Mouse (Mus musculus): ENCODE data around the gene Fbxo34. TPM values are rescaled to one million over a fixed set of nuclear protein-coding genes. Genes with fewer than 3 reads are reported as not detected.
"Not testable (repeated sequence)": the region's sequence is repeated elsewhere in the genome, so short reads cannot be mapped to it uniquely, and the experiment has no call there.

Fbxo34 gene
- total RNA-seq, 2 experiments from 2014 or later = 66.0 to 75.6 TPM

GRCm38 (mm10) chr14:47515636-47516035 is 65.4 kb downstream of the Fbxo34 start:
- no peak for DNase-seq (ENCODE audit: low spot score in 2 of 2)

GRCm38 (mm10) chr14:47516755-47517154 is 66.5 kb downstream of the Fbxo34 start:
- DNase-seq (ENCODE audit: low spot score in 2 of 2) = no peak

- no peak for DNase-seq (ENCODE audit: low spot score in 2 of 2)
Measured at GRCm38 (mm10) chr14:47518619-47519018, 68.4 kb downstream of the Fbxo34 start.

- no peak for DNase-seq (ENCODE audit: low spot score in 2 of 2)
Measured at GRCm38 (mm10) chr14:47520751-47521449, 70.7 kb downstream of the Fbxo34 start.

GRCm38 (mm10) chr14:47521609-47522008 is 71.4 kb downstream of the Fbxo34 start:
- DNase-seq (ENCODE audit: low spot score in 2 of 2) = no peak

- no peak for DNase-seq (ENCODE audit: low spot score in 2 of 2)
Measured at GRCm38 (mm10) chr14:47522301-47522700, 72.1 kb downstream of the Fbxo34 start.

- DNase-seq (ENCODE audit: low spot score in 2 of 2) = no peak
Measured at GRCm38 (mm10) chr14:47525374-47525773, 75.2 kb downstream of the Fbxo34 start.

- no peak for DNase-seq (ENCODE audit: low spot score in 2 of 2)
Measured at GRCm38 (mm10) chr14:47525861-47526260, 75.6 kb downstream of the Fbxo34 start.

- DNase-seq (ENCODE audit: low spot score in 2 of 2) = no peak
Measured at GRCm38 (mm10) chr14:47527833-47528232, 77.6 kb downstream of the Fbxo34 start.

GRCm38 (mm10) chr14:47528293-47528692 is 78.1 kb downstream of the Fbxo34 start:
- DNase-seq (ENCODE audit: low spot score in 2 of 2) = no peak

GRCm38 (mm10) chr14:47529019-47529418 is 78.8 kb downstream of the Fbxo34 start:
- DNase-seq (ENCODE audit: low spot score in 2 of 2) = peak; percentile 57 to 65

- DNase-seq (ENCODE audit: low spot score in 2 of 2) = not testable (repeated sequence)
Measured at GRCm38 (mm10) chr14:47529592-47529991, 79.4 kb downstream of the Fbxo34 start.

- no peak for DNase-seq (ENCODE audit: low spot score in 2 of 2)
Measured at GRCm38 (mm10) chr14:47532496-47532895, 82.3 kb downstream of the Fbxo34 start.

- DNase-seq (ENCODE audit: low spot score in 2 of 2) = peak; percentile 34 to 56
Measured at GRCm38 (mm10) chr14:47533365-47534175, 83.3 kb downstream of the Fbxo34 start.

GRCm38 (mm10) chr14:47534176-47534525 is 83.9 kb downstream of the Fbxo34 start:
- DNase-seq (ENCODE audit: low spot score in 2 of 2) = no peak

- DNase-seq (ENCODE audit: low spot score in 2 of 2) = no peak
Measured at GRCm38 (mm10) chr14:47535096-47535495, 84.9 kb downstream of the Fbxo34 start.

- DNase-seq (ENCODE audit: low spot score in 2 of 2) = no peak
Measured at GRCm38 (mm10) chr14:47541325-47541948, 91.2 kb downstream of the Fbxo34 start.

GRCm38 (mm10) chr14:47542283-47542682 is 92.1 kb downstream of the Fbxo34 start:
- no peak for DNase-seq (ENCODE audit: low spot score in 2 of 2)

GRCm38 (mm10) chr14:47544286-47544685 is 94.1 kb downstream of the Fbxo34 start:
- DNase-seq (ENCODE audit: low spot score in 2 of 2) = no peak

- no peak for DNase-seq (ENCODE audit: low spot score in 2 of 2)
Measured at GRCm38 (mm10) chr14:47544877-47545276, 94.7 kb downstream of the Fbxo34 start.

GRCm38 (mm10) chr14:47551668-47552067 is 101.4 kb downstream of the Fbxo34 start:
- no peak for DNase-seq (ENCODE audit: low spot score in 2 of 2)

- no peak for DNase-seq (ENCODE audit: low spot score in 2 of 2)
Measured at GRCm38 (mm10) chr14:47553380-47553779, 103.2 kb downstream of the Fbxo34 start.
